Mouse (Mus musculus) right cerebral cortex, postnatal 4 days (tissue): ENCODE data around the gene Uri1.

Source experiments
- DNase-seq: peaks from one replicate; pipeline ENCODE4 v3.0.0-alpha.2; 2022

Uri1 gene

GRCm38 (mm10) chr7:37916762-37917439, 106.5 kb downstream of the Uri1 start:
- peak; percentile 34 for DNase-seq

- DNase-seq, result no peak
Measured at GRCm38 (mm10) chr7:37911802-37912122, 111.6 kb downstream of the Uri1 start.

- no peak for DNase-seq
Measured at GRCm38 (mm10) chr7:37911114-37911801, 112.1 kb downstream of the Uri1 start.

GRCm38 (mm10) chr7:37910161-37910560, 113.2 kb downstream of the Uri1 start:
- DNase-seq, result no peak
